Mouse (Mus musculus) neural tube, embryonic 10.5 days (tissue): ENCODE measurements around the gene Lexm.

ENCODE experiments used
- DNase-seq: peaks from one replicate; pipeline ENCODE4 v3.0.0-alpha.2; 2017; ENCODE audit warnings: low spot score; ENCODE audit errors: extremely low spot score

Gene Lexm

DNA sequence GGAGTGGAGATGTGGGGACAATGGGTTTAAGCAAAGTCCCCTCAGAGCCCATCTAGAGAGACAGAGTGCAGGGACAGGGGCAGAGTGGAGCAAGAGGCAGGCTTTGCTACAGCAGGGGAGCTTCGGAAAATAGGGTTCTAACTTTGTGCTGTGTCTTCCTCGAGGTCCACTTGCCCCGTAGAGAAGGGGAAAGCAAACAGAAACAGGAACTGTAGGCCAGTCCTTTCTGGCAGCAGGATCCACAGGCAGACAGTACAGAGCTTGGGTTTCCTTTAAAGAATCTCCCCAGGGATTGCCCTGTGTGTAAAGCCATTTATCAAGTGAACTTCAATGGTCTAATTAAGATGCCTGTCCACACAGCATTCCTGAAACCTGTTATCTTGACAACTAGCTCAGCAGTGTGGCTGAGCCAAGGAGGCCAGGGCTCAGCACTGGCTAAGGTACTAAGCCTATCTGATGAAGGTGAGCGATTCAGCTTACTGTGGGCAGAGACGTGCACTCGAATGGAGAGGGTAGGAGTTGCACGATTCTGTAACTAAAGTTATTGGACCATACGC lies 71.1 kb downstream of the Lexm start:
- DNase-seq = no peak

DNA sequence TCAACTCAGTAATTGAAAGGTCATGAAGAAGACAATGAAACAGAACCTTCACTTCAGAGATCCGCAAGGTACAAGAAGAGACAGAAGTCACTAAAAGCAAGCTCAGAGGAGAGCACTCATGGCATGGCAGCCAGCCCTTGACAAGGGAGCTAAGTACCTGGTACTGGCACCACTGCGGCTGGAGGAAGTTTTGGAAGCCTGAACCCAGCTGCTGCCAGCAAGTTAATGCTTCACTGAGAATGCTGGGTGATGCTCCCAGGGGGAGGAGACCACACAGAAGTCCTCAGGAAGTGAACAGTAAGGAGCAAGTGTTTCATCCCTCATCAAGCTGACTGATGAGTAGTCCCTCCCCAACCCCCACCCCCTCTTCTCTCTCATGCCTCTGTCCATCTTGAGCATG lies 74.8 kb downstream of the Lexm start:
- no peak for DNase-seq

DNA sequence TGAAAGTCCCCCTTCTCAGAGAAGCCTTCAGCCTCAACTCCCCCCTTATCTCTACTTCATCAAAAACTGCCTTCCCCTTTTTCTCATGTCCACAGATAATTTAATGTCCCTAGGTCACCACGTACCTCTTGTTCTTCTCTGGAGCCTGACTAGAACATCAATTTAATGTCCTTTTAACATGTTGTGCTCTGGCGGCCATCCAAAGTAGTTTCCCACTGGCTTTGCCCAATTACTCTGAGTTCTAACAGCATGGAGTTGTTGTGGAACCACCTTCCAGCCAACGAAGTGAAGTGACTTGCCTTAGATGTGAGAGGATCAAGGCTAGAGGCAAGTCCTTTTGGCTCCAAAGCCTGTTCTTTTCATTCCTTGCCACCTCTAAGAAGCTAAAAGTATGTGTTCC lies 75.5 kb downstream of the Lexm start:
- DNase-seq = no peak
